Mouse (Mus musculus) intestine, embryonic 16.5 days (tissue): Measurements from ENCODE around the gene Ephb2. TPM values are rescaled to one million over a fixed set of nuclear protein-coding genes. Genes with fewer than 3 reads are reported as not detected.
A peak's percentile ranks its signal among the peaks of the same experiment; 100 is the strongest.

Experiments used
- ATAC-seq: fragments of 200-750 bp; cut with Nextera tagmentation; 2 replicates; pipeline ENCODE4 v1.8.0; 2017; ENCODE audit warnings: moderate TSS enrichment, moderate library complexity
- H3K27ac ChIP-seq: fragments of 300-500 bp; sonication (generic); 2 replicates; pipeline ENCODE4 v1.5.1; 2014; ENCODE audit warnings: mild to moderate bottlenecking, low read length
- H3K27me3 ChIP-seq: fragments of 300-500 bp; sonication (generic); replicated peaks from 2 replicates; pipeline ENCODE4 v1.6.1; 2014; ENCODE audit warnings: low read length, control low read depth, mixed read lengths; ENCODE audit not compliant: control insufficient read depth, insufficient read depth
- H3K36me3 ChIP-seq: fragments of 300-500 bp; sonication (generic); 2 replicates; pipeline ENCODE4 v1.6.1; 2014; ENCODE audit warnings: low read length, control low read depth; ENCODE audit not compliant: control insufficient read depth, insufficient read depth
- H3K4me1 ChIP-seq: fragments of 300-500 bp; sonication (generic); 2 replicates; pipeline ENCODE4 v1.6.1; 2014; ENCODE audit warnings: low read length, control low read depth, mixed read lengths; ENCODE audit not compliant: control insufficient read depth, insufficient read depth
- H3K4me2 ChIP-seq: fragments of 300-500 bp; sonication (generic); 2 replicates; pipeline ENCODE4 v1.6.1; 2014; ENCODE audit warnings: low read depth, low read length, control low read depth
- H3K4me3 ChIP-seq: fragments of 300-500 bp; sonication (generic); 2 replicates; pipeline ENCODE4 v1.5.1; 2014; ENCODE audit warnings: mild to moderate bottlenecking, low read length
- H3K9ac ChIP-seq: fragments of 300-500 bp; sonication (generic); 2 replicates; pipeline ENCODE4 v1.6.1; 2014; ENCODE audit warnings: low read depth, low read length
- H3K9me3 ChIP-seq: fragments of 300-500 bp; sonication (generic); 2 replicates; pipeline ENCODE4 v1.6.1; 2016; ENCODE audit warnings: low read length, control low read depth; ENCODE audit not compliant: control insufficient read depth
- WGBS: fragments of 180-500 bp; shearing (Covaris S2); extraction: QIAGEN DNeasy Blood & Tissue Kit; methylation state at CpG from one replicate; pipeline ENCODE4 v1.1.7; 2014; 5-methylcytosine and 5-hydroxymethylcytosine counted together
- polyA plus RNA-seq: library from polyadenylated mRNA; unstranded; fragments of >200 nt; fragmentation: Nextera tagmentation; extraction: Ambion mirVana; gene quantifications from 2 replicates; pipeline ENCODE4 v1.2.1, GENCODE M21; 2015

The Ephb2 gene
- polyA plus RNA-seq, 1 experiment from 2014 or later: 3.5 TPM

- 56% methylated on average over 17 of the region's 17 CpGs for WGBS
- peaks cover 15% of the 10 kb centered on the region for H3K4me1 ChIP-seq
Observed at GRCm38 (mm10) chr4:136724731-136725130, 111.1 kb downstream of the Ephb2 start.

DNA sequence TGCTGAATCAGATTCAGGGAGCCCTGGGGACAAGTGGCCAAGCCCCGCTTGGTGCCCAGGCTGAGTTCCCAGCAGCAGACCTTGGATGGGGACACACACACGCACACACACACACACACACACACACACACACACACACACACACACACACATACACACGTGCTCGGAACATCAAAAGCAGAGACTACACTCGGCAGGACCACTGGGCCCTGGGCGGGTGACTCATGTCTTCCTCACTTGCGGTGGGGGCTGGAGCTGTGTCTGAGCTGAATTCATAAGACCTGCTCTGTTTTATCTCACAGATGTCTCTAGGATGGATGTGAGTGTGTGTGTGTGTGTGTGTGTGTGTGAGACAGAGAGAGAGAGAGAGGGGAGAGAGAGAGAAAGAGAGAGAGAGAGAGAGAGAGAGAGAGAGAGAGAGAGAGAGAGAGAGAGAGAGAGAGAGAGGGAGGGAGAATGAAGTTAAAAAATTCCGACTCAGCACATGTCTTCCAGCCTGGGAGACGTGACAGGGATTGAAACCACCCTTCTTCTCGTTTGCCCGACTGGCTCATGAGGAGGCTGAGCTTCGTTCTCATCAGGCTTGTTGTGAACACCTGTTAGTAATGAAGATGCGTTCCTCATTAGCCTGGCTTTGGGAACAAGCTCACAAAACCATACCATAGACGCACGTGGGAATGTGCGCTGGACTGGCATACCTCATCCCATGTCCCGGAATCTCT is 113.3 kb downstream of the Ephb2 start:
- Histone ChIP-seq H3K4me3 (no peak overlapping the region), H3K4me2 (no peak overlapping the region), H3K4me1 (peaks cover 10% of the 10 kb centered on the region; the same call in 1 of the 2 replicates), H3K9me3 (no peaks in the 10 kb centered on the region), H3K27me3 (no peaks in the 10 kb centered on the region), H3K27ac (no peak overlapping the region), H3K9ac (no peak overlapping the region), H3K36me3 (no peaks in the 10 kb centered on the region)
- ATAC-seq: no peak
- 48% methylated on average over 17 of the region's 17 CpGs for WGBS

More at GRCm38 (mm10) chr4:136724731-136725130, 111.1 kb downstream of the Ephb2 start:
- Histone ChIP-seq H3K27ac (no peak overlapping the region), H3K9ac (0 out of 2 replicates have a peak overlapping the region, but pooled peaks have one; percentile 19), H3K27me3 (no peaks in the 10 kb centered on the region), H3K4me3 (no peak overlapping the region), H3K9me3 (no peaks in the 10 kb centered on the region), H3K36me3 (no peaks in the 10 kb centered on the region), H3K4me2 (no peak overlapping the region)
- ATAC-seq: no peak

- peaks cover 10% of the 10 kb centered on the region; the same call in 1 of the 2 replicates for H3K4me1 ChIP-seq
- H3K9ac ChIP-seq: no peak overlapping the region
- no peaks in the 10 kb centered on the region for H3K27me3 ChIP-seq
- 51% methylated on average over 3 of the region's 3 CpGs for WGBS
- H3K36me3 ChIP-seq: no peaks in the 10 kb centered on the region
- no peak overlapping the region for H3K27ac ChIP-seq
- H3K4me2 ChIP-seq: no peak overlapping the region
- H3K4me3 ChIP-seq: no peak overlapping the region
- no peak for ATAC-seq
- H3K9me3 ChIP-seq: no peaks in the 10 kb centered on the region
Observed at GRCm38 (mm10) chr4:136721937-136722336, 113.9 kb downstream of the Ephb2 start.

DNA sequence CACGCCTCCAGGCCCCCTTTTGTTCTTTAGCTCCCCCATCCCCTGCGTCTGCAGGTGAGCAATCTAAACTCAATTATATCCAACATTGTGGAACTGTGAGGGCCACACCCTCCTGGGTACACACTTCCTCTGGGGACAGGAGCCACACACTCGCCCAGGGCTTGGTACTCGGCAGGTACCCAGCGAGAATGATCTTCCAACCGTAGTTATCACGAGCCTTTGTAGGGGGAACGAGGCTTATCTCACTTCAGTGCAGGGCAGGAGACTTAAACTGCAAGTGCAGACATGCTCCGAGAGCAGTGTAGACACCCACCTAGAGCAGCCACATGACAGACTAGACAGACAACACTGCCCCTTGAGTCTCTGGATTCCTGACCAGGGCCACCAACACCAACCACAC is 115.8 kb downstream of the Ephb2 start:
- peaks cover 9% of the 10 kb centered on the region; the same call in 1 of the 2 replicates for H3K4me1 ChIP-seq
- no peak overlapping the region for H3K9ac ChIP-seq
- H3K4me3 ChIP-seq: no peak overlapping the region
- no peak overlapping the region for H3K27ac ChIP-seq
- H3K4me2 ChIP-seq: no peak overlapping the region
- no peaks in the 10 kb centered on the region for H3K27me3 ChIP-seq
- 64% methylated on average over 9 of the region's 9 CpGs for WGBS
- no peaks in the 10 kb centered on the region for H3K9me3 ChIP-seq
- H3K36me3 ChIP-seq: no peaks in the 10 kb centered on the region
- ATAC-seq: peak; percentile 26; the same call in 1 of the 2 replicates

DNA sequence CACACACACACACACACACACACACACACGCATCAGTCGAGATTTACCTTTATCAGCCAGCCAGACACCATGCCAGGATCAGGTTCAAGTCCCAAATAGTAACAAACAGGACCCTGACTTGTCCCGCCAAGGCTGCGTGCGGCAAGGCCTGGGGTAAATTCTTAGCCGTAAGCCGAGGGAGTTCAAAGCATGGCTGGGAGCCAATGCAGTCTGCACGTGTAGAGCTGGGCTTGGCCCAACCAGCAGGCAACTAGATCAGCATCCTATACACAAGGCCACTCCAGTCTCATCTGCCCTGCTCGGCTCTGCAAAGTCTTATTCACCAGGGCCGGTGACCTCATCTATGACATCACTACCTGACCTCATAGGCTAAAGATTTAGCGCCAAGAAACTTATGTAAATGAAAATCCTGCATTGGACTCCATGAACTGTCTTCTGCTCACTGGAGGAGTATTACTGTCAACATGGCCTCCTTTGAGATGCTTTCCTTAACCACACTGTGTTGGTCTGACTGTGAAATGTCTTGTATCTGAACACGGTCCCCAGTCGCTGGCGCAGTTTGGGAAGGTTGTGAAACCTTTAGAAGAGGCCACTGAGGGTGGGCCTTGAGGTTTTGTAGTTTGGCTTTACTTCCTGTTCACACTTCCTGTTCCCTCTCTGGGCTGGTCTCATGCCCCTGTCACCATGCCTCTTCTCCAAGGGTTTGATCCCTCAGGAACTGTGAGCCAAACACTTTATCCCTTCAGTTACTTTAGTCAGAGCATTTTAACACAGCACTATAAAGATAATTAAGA is 117.4 kb downstream of the Ephb2 start:
- no peaks in the 10 kb centered on the region for H3K9me3 ChIP-seq
- no peak for ATAC-seq

DNA sequence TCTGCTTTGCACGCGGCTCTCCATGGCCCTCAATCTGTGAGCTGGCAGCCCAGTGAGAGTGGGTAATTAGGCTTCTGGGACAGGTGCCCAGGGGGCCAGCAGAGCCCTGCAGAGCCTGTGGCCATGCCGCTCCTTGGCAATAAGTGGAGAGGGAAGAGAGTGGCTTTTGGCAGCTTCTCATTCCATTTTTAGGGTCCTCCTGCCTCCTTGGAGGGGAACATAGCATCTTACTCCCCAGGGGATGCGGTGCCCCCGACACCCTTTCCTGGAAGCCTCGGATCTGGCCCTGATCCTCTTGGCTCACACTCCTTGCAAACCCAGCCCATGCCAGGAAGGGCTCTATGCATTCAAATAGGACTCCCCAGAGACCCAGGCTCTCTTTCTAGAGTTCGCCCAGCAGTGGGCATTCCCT is 119.2 kb downstream of the Ephb2 start:
- 80% methylated on average over 7 of the region's 7 CpGs for WGBS
- H3K27me3 ChIP-seq: no peaks in the 10 kb centered on the region
- no peak for ATAC-seq

More for the DNA sequence above, 117.4 kb downstream of the Ephb2 start:
- Histone ChIP-seq H3K27me3 (no peaks in the 10 kb centered on the region), H3K27ac (no peak overlapping the region), H3K4me1 (peaks cover 14% of the 10 kb centered on the region), H3K9ac (no peak overlapping the region), H3K36me3 (no peaks in the 10 kb centered on the region), H3K4me2 (no peak overlapping the region), H3K4me3 (no peak overlapping the region)
- 89% methylated on average over 14 of the region's 14 CpGs for WGBS

DNA sequence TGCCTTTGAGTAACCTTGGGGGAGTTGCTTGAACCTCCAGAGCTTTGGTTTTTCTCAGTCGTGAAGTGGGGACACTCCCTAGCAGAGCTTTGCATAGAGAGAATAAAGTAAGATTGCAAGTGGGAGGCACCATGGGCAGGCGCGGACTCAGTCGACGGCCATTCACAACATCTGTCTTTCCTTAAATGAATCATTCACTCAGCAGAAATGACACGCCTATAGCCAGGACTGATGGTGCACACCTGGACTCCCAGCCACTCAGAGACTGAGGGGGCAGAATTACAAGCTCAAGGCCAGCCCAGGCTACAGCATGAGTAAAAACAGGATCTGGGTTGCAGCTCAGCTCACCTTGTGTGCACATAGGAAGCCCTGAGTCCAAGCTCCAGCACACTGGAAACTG is 121.3 kb downstream of the Ephb2 start:
- Histone ChIP-seq H3K4me2 (no peak overlapping the region), H3K27me3 (no peaks in the 10 kb centered on the region), H3K9ac (no peak overlapping the region), H3K27ac (no peak overlapping the region), H3K36me3 (no peaks in the 10 kb centered on the region), H3K9me3 (no peaks in the 10 kb centered on the region), H3K4me1 (peaks cover 20% of the 10 kb centered on the region), H3K4me3 (no peak overlapping the region)
- peak; percentile 83 for ATAC-seq
- 44% methylated on average over 6 of the region's 6 CpGs for WGBS

More for the DNA sequence above, 119.2 kb downstream of the Ephb2 start:
- H3K4me2 ChIP-seq: no peak overlapping the region
- H3K4me1 ChIP-seq: peaks cover 24% of the 10 kb centered on the region
- H3K36me3 ChIP-seq: no peaks in the 10 kb centered on the region
- H3K27ac ChIP-seq: no peak overlapping the region
- H3K4me3 ChIP-seq: no peak overlapping the region
- no peaks in the 10 kb centered on the region for H3K9me3 ChIP-seq
- H3K9ac ChIP-seq: no peak overlapping the region

- ATAC-seq: no peak
- H3K9ac ChIP-seq: no peak overlapping the region
- peaks cover 20% of the 10 kb centered on the region for H3K4me1 ChIP-seq
- H3K27me3 ChIP-seq: no peaks in the 10 kb centered on the region
- H3K4me2 ChIP-seq: no peak overlapping the region
- H3K9me3 ChIP-seq: no peaks in the 10 kb centered on the region
- 87% methylated on average over 7 of the region's 7 CpGs for WGBS
- H3K4me3 ChIP-seq: no peak overlapping the region
- no peaks in the 10 kb centered on the region for H3K36me3 ChIP-seq
- H3K27ac ChIP-seq: no peak overlapping the region
Observed at GRCm38 (mm10) chr4:136713889-136714288, 121.9 kb downstream of the Ephb2 start.

DNA sequence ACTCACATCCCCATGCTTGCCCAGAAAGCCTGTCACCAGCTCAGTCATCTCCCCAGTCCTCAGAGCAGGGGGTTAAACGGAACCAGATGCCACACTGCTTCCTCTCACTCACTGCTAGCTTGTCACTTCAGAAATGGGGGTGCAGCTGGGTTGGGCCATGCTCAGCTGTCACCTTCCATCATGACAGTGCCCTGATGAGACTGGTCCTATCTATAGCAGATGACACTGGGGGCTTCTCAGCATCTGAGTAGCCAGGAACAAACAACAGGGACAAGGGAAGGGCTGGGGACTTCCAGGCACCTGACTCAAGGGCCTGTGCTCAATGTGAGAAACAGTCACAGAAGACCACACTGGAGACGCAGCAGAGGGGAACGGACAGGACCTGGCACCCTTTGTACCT is 122.4 kb downstream of the Ephb2 start:
- Histone ChIP-seq H3K9ac (no peak overlapping the region), H3K27ac (no peak overlapping the region), H3K4me2 (no peak overlapping the region), H3K9me3 (no peaks in the 10 kb centered on the region), H3K4me1 (peaks cover 21% of the 10 kb centered on the region), H3K4me3 (no peak overlapping the region), H3K36me3 (no peaks in the 10 kb centered on the region), H3K27me3 (no peaks in the 10 kb centered on the region)
- 88% methylated on average over 3 of the region's 3 CpGs for WGBS
- no peak for ATAC-seq
